Mouse (Mus musculus): ENCODE measurements around the gene Cenpt. TPM values are rescaled to one million over a fixed set of nuclear protein-coding genes. Genes with fewer than 3 reads are reported as not detected.
A peak's percentile ranks its signal among the peaks of the same experiment; 100 is the strongest.

The Cenpt gene
- polyA plus RNA-seq, 1 experiment = not detected

GRCm38 (mm10) chr8:105855248-105856167 lies 2.4 kb upstream of the Cenpt start:
- Histone ChIP-seq H3K4me3 (ENCODE audit: insufficient read depth, low read depth, low read length) (peak overlapping the region; percentile 67), H3K4me1 (ENCODE audit: control insufficient read depth, insufficient read depth, low read length) (peaks cover 9% of the 10 kb centered on the region), H3K27ac (ENCODE audit: insufficient read depth, low read depth, low read length) (peak overlapping the region; percentile 98)
- no peak for TF ChIP-seq CTCF (IDR thresholded peaks at IDR 0.05; ENCODE audit: insufficient read depth, low read depth, low read length)
- TF ChIP-seq POLR2A (IDR thresholded peaks at IDR 0.05; ENCODE audit: insufficient read depth, low read depth, low read length) = 0 out of 2 replicates have a peak, but pooled peaks have one; percentile 19
- WGBS = under 1% methylated on average over 71 of the region's 71 CpGs

- H3K4me1 ChIP-seq (ENCODE audit: control insufficient read depth, insufficient read depth, low read length) = peaks cover 6% of the 10 kb centered on the region
- peak within 1 kb of the TSS; percentile 98 for H3K27ac ChIP-seq (ENCODE audit: insufficient read depth, low read depth, low read length)
- under 1% methylated on average over 43 of the region's 43 CpGs for WGBS
- peak within 1 kb of the TSS; percentile 67 for H3K4me3 ChIP-seq (ENCODE audit: insufficient read depth, low read depth, low read length)
- 0 out of 2 replicates have a peak, but pooled peaks have one; percentile 20 for TF ChIP-seq POLR2A (IDR thresholded peaks at IDR 0.05; ENCODE audit: insufficient read depth, low read depth, low read length)
- peak; percentile 58; the same call in 1 of the 2 replicates for TF ChIP-seq CTCF (IDR thresholded peaks at IDR 0.05; ENCODE audit: insufficient read depth, low read depth, low read length)
Observed at GRCm38 (mm10) chr8:105854715-105855216, 1.7 kb upstream of the Cenpt start, which contains the start of gene Thap11. TSS of gene Thap11 (plus strand) at chr8:105855132.

- Histone ChIP-seq H3K27ac (ENCODE audit: insufficient read depth, low read depth, low read length) (no peak overlapping the region), H3K4me3 (ENCODE audit: insufficient read depth, low read depth, low read length) (no peak overlapping the region), H3K4me1 (ENCODE audit: control insufficient read depth, insufficient read depth, low read length) (peaks cover 6% of the 10 kb centered on the region)
- TF ChIP-seq POLR2A (IDR thresholded peaks at IDR 0.05; ENCODE audit: insufficient read depth, low read depth, low read length) = no peak
- TF ChIP-seq CTCF (IDR thresholded peaks at IDR 0.05; ENCODE audit: insufficient read depth, low read depth, low read length) = no peak
- WGBS = 23% methylated on average over 8 of the region's 8 CpGs
Observed at GRCm38 (mm10) chr8:105854303-105854702, 1.2 kb upstream of the Cenpt start.

GRCm38 (mm10) chr8:105852146-105852729 lies 840 bp downstream of the Cenpt start:
- H3K4me1 ChIP-seq (ENCODE audit: control insufficient read depth, insufficient read depth, low read length) = peaks cover 6% of the 10 kb centered on the region
- H3K27ac ChIP-seq (ENCODE audit: insufficient read depth, low read depth, low read length) = no peak overlapping the region
- TF ChIP-seq CTCF (IDR thresholded peaks at IDR 0.05; ENCODE audit: insufficient read depth, low read depth, low read length) (no peak), POLR2A (IDR thresholded peaks at IDR 0.05; ENCODE audit: insufficient read depth, low read depth, low read length) (no peak)
- H3K4me3 ChIP-seq (ENCODE audit: insufficient read depth, low read depth, low read length) = no peak overlapping the region
- WGBS = 80% methylated on average over 12 of the region's 12 CpGs

GRCm38 (mm10) chr8:105851651-105852143 lies 1.4 kb downstream of the Cenpt start:
- Histone ChIP-seq H3K4me1 (ENCODE audit: control insufficient read depth, insufficient read depth, low read length) (peaks cover 8% of the 10 kb centered on the region), H3K27ac (ENCODE audit: insufficient read depth, low read depth, low read length) (no peak overlapping the region), H3K4me3 (ENCODE audit: insufficient read depth, low read depth, low read length) (peak overlapping the region; percentile 97)
- TF ChIP-seq POLR2A (IDR thresholded peaks at IDR 0.05; ENCODE audit: insufficient read depth, low read depth, low read length) = peak; percentile 86
- no peak for TF ChIP-seq CTCF (IDR thresholded peaks at IDR 0.05; ENCODE audit: insufficient read depth, low read depth, low read length)
- WGBS = under 1% methylated on average over 34 of the region's 34 CpGs

- no peak overlapping the region for H3K27ac ChIP-seq (ENCODE audit: insufficient read depth, low read depth, low read length)
- WGBS = 65% methylated on average over 7 of the region's 7 CpGs
- TF ChIP-seq POLR2A (IDR thresholded peaks at IDR 0.05; ENCODE audit: insufficient read depth, low read depth, low read length) (no peak), CTCF (IDR thresholded peaks at IDR 0.05; ENCODE audit: insufficient read depth, low read depth, low read length) (no peak)
- H3K4me3 ChIP-seq (ENCODE audit: insufficient read depth, low read depth, low read length) = no peak overlapping the region
- peaks cover 10% of the 10 kb centered on the region for H3K4me1 ChIP-seq (ENCODE audit: control insufficient read depth, insufficient read depth, low read length)
Observed at GRCm38 (mm10) chr8:105850611-105851010, 2.5 kb downstream of the Cenpt start.

- 89% methylated on average over 4 of the region's 4 CpGs for WGBS
- H3K27ac ChIP-seq (ENCODE audit: insufficient read depth, low read depth, low read length) = no peak overlapping the region
- TF ChIP-seq POLR2A (IDR thresholded peaks at IDR 0.05; ENCODE audit: insufficient read depth, low read depth, low read length) (no peak), CTCF (IDR thresholded peaks at IDR 0.05; ENCODE audit: insufficient read depth, low read depth, low read length) (no peak)
- H3K4me3 ChIP-seq (ENCODE audit: insufficient read depth, low read depth, low read length) = no peak overlapping the region
- peaks cover 10% of the 10 kb centered on the region for H3K4me1 ChIP-seq (ENCODE audit: control insufficient read depth, insufficient read depth, low read length)
Observed at GRCm38 (mm10) chr8:105850014-105850413, 3.1 kb downstream of the Cenpt start.

GRCm38 (mm10) chr8:105846678-105847077 lies 6.4 kb downstream of the Cenpt start:
- peaks cover 8% of the 10 kb centered on the region for H3K4me1 ChIP-seq (ENCODE audit: control insufficient read depth, insufficient read depth, low read length)
- H3K4me3 ChIP-seq (ENCODE audit: insufficient read depth, low read depth, low read length) = no peak overlapping the region
- TF ChIP-seq CTCF (IDR thresholded peaks at IDR 0.05; ENCODE audit: insufficient read depth, low read depth, low read length) = no peak
- TF ChIP-seq POLR2A (IDR thresholded peaks at IDR 0.05; ENCODE audit: insufficient read depth, low read depth, low read length) = no peak
- no peak overlapping the region for H3K27ac ChIP-seq (ENCODE audit: insufficient read depth, low read depth, low read length)
- 91% methylated on average over 11 of the region's 11 CpGs for WGBS
